Mouse (Mus musculus): ENCODE data around the gene Mcf2l.

GRCm38 (mm10) chr8:12824562-12824961, 49.0 kb upstream of the Mcf2l start:
- TF ChIP-seq ZC3H11A (IDR thresholded peaks at IDR 0.05; ENCODE audit: borderline replicate concordance, low read depth, low read length) (no peak), ZNF384 (IDR thresholded peaks at IDR 0.05; ENCODE audit: low read depth, low read length) (no peak), MAFK (IDR thresholded peaks at IDR 0.05; ENCODE audit: insufficient read depth, low read depth, low read length) (no peak), HCFC1 (IDR thresholded peaks at IDR 0.05; ENCODE audit: borderline replicate concordance, insufficient read depth, low read length) (no peak), CHD2 (IDR thresholded peaks at IDR 0.05; ENCODE audit: low read depth, low read length) (no peak)
